Mouse (Mus musculus) erythroblast, embryonic 14.5 days (primary cell): ENCODE results near the gene Rmnd5b.

ENCODE experiments used
- GATA1 ChIP-seq: IDR thresholded peaks from 2 replicates; pipeline ENCODE4 v1.6.1; 2012; ENCODE audit warnings: low read length, inconsistent platforms, mixed read lengths
- TAL1 ChIP-seq: IDR thresholded peaks from 3 replicates; pipeline ENCODE4 v1.6.1; 2012; ENCODE audit warnings: low read length, inconsistent platforms, mixed read lengths

DNA sequence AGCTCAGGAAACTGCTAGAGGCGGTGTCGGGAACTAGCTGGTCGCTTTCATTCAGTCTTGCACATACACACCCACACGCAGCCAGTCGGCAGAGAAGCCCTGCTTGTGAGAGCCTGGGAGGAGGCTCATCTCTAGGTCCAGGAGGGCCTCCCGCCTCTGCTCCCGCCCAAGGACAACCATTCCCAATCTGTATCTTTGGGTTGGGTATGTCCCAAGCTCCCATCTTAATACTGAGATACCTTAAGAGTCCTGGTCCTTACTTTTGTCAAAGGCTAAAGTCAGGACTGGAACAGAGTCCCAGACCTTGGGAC, 14.1 kb upstream of the Rmnd5b start:
- TF ChIP-seq GATA1 = no peak
- no peak for TF ChIP-seq TAL1
